Comparison of ENCODE assay signal across 7 mouse cellular contexts in the genomic region with DNA sequence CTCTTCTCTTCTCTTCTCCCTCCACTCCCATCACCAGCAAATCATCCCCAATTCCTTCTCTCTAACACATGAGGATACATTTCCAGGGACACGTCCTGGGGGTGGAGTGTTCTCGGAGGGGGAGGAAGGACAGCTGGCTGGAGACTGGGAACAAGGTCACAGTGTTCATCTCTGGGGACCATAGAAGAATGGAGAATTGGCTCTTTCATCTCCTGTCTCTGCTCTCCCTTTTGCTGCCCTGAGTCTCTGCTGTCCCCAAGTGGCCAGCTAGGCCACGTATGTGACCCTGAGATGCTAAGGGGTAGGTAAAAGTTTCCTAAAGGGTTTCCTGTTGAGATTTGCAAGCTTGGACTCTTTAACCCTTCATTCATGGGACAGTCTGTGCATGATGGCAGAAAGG.
DNase-seq lines count a peak whose midpoint lies in the region; ATAC-seq lines count a peak whose summit lies in the region.

No protein-coding gene starts in this region.

- H3K27me3 ChIP-seq in midbrain, embryonic 11.5 days (ENCODE audit: control insufficient read depth, insufficient read depth, low read length) = no peaks in the 10 kb centered on the region
- H3K27me3 ChIP-seq in midbrain, embryonic 13.5 days = 0 out of 2 replicates have a peak, but pooled peaks cover 3% of the 10 kb centered on the region
- H3K27me3 ChIP-seq in stomach, embryonic 14.5 days (ENCODE audit: control insufficient read depth, insufficient read depth, low read length) = no peaks in the 10 kb centered on the region

- H3K4me1 ChIP-seq in midbrain, embryonic 11.5 days (ENCODE audit: control insufficient read depth, insufficient read depth, low read length) = peaks cover 7% of the 10 kb centered on the region; the same call in 1 of the 2 replicates
- H3K4me1 ChIP-seq in midbrain, embryonic 13.5 days (replicated peaks) = peaks cover 19% of the 10 kb centered on the region
- H3K4me1 ChIP-seq in brown adipose tissue, adult 24 weeks (ENCODE audit: control insufficient read depth, insufficient read depth, insufficient read length, low read length) = peaks cover 31% of the 10 kb centered on the region
- H3K4me1 ChIP-seq in stomach, embryonic 14.5 days (ENCODE audit: control insufficient read depth, insufficient read depth, low read length) = peaks cover 13% of the 10 kb centered on the region; the same call in 1 of the 2 replicates

- DNase-seq in midbrain, embryonic 11.5 days (ENCODE audit: low spot score, missing footprints) = no peak
- peak; percentile 78 to 89 for DNase-seq in heart, adult 9 months (ENCODE audit: low spot score in 2 of 2)
- peak; percentile 52 to 59 for DNase-seq in kidney, postnatal 36 days
- no peak for DNase-seq in B cell, adult 2 months

- H3K4me2 ChIP-seq in midbrain, embryonic 11.5 days = no peak overlapping the region
- no peak overlapping the region for H3K4me2 ChIP-seq in midbrain, embryonic 13.5 days (replicated peaks)
- no peak overlapping the region for H3K4me2 ChIP-seq in stomach, embryonic 14.5 days (replicated peaks; ENCODE audit: low read depth, low read length)

- no peak overlapping the region for H3K9ac ChIP-seq in midbrain, embryonic 11.5 days (ENCODE audit: low read length)
- H3K9ac ChIP-seq in midbrain, embryonic 13.5 days (replicated peaks) = no peak overlapping the region
- no peak overlapping the region for H3K9ac ChIP-seq in stomach, embryonic 14.5 days (replicated peaks; ENCODE audit: low read depth, low read length)

- no peak overlapping the region for H3K27ac ChIP-seq in midbrain, embryonic 11.5 days (ENCODE audit: low read depth, low read length)
- H3K27ac ChIP-seq in midbrain, embryonic 13.5 days = no peak overlapping the region
- H3K27ac ChIP-seq in brown adipose tissue, adult 24 weeks (replicated peaks; ENCODE audit: low read depth, low read length) = peak overlapping the region; percentile 82
- H3K27ac ChIP-seq in stomach, embryonic 14.5 days (ENCODE audit: low read length) = no peak overlapping the region

- H3K4me3 ChIP-seq in midbrain, embryonic 11.5 days (ENCODE audit: low read depth, low read length) = no peak overlapping the region
- no peak overlapping the region for H3K4me3 ChIP-seq in midbrain, embryonic 13.5 days (replicated peaks)
- H3K4me3 ChIP-seq in brown adipose tissue, adult 24 weeks (ENCODE audit: insufficient read depth, low read depth, low read length) = no peak overlapping the region
- no peak overlapping the region for H3K4me3 ChIP-seq in stomach, embryonic 14.5 days (ENCODE audit: low read depth, low read length)

- H3K9me3 ChIP-seq in midbrain, embryonic 11.5 days (ENCODE audit: control insufficient read depth, low read length) = no peaks in the 10 kb centered on the region
- H3K9me3 ChIP-seq in midbrain, embryonic 13.5 days = no peaks in the 10 kb centered on the region
- no peaks in the 10 kb centered on the region for H3K9me3 ChIP-seq in stomach, embryonic 14.5 days (ENCODE audit: control insufficient read depth, low read depth, low read length)

- WGBS in midbrain, embryonic 11.5 days = 12% methylated on average over 3 of the region's 3 CpGs
- WGBS in midbrain, embryonic 13.5 days = 9% methylated on average over 3 of the region's 3 CpGs
- 45% methylated on average over 3 of the region's 3 CpGs for WGBS in stomach, embryonic 14.5 days

- ATAC-seq in midbrain, embryonic 11.5 days (ENCODE audit: low FRiP score) = peak; percentile 30; the same call in 1 of the 2 replicates
- no peak for ATAC-seq in midbrain, embryonic 13.5 days
- peak; percentile 16; the same call in 1 of the 2 replicates for ATAC-seq in stomach, embryonic 14.5 days (ENCODE audit: insufficient number of reproducible peaks, insufficient read depth, low FRiP score, low read depth)

- no peaks in the 10 kb centered on the region for H3K36me3 ChIP-seq in midbrain, embryonic 11.5 days (ENCODE audit: control insufficient read depth, insufficient read depth, low read length)
- no peaks in the 10 kb centered on the region for H3K36me3 ChIP-seq in midbrain, embryonic 13.5 days
- no peaks in the 10 kb centered on the region for H3K36me3 ChIP-seq in stomach, embryonic 14.5 days (ENCODE audit: control insufficient read depth, insufficient read depth, low read length)

Comparison
In these comparisons a context has a peak if more than half of its experiments do, and no peak if none do; other contexts are left out.
1. DNase-seq: peak in heart, adult 9 months (2 of 2) and kidney, postnatal 36 days (2 of 2); none in midbrain, embryonic 11.5 days (single experiment) and B cell, adult 2 months (0 of 2).